Mouse (Mus musculus) spleen, postnatal 4 days (tissue): ENCODE results near the gene Gpr75.
A peak's percentile ranks its signal among the peaks of the same experiment; 100 is the strongest.

Source experiments
- DNase-seq, 2 experiments: peaks; one replicate each; pipeline ENCODE4 v3.0.0; 2022; ENCODE audit warnings: low spot score in 2 of 2

Gene Gpr75

GRCm38 (mm10) chr11:30885171-30885871 lies at the start of gene Gpr75, which contains the start of gene Asb3:
Gene Gpr75 (plus strand): TSS chr11:30885358.
Gene Asb3 (plus strand): TSS chr11:30885416.
- peak; percentile 15 to 60 for DNase-seq

- DNase-seq: no peak
Observed at GRCm38 (mm10) chr11:30838793-30839192, 46.4 kb upstream of the Gpr75 start.

GRCm38 (mm10) chr11:30844355-30844754 lies 40.8 kb upstream of the Gpr75 start:
- DNase-seq: no peak

- no peak for DNase-seq
Observed at GRCm38 (mm10) chr11:30872425-30872824, 12.7 kb upstream of the Gpr75 start.

GRCm38 (mm10) chr11:30888153-30888552 lies 3.0 kb downstream of the Gpr75 start:
- DNase-seq: no peak

- no peak for DNase-seq
Observed at GRCm38 (mm10) chr11:30896201-30896600, 11.0 kb downstream of the Gpr75 start.

GRCm38 (mm10) chr11:30899312-30899711 lies 14.2 kb downstream of the Gpr75 start:
- DNase-seq: no peak

- DNase-seq: no peak
Observed at GRCm38 (mm10) chr11:30912311-30912710, 27.2 kb downstream of the Gpr75 start.

GRCm38 (mm10) chr11:30920641-30921040 lies 35.5 kb downstream of the Gpr75 start:
- DNase-seq: no peak

GRCm38 (mm10) chr11:30923283-30923682 lies 38.1 kb downstream of the Gpr75 start:
- no peak for DNase-seq

GRCm38 (mm10) chr11:30928079-30928478 lies 42.9 kb downstream of the Gpr75 start:
- DNase-seq: no peak

- DNase-seq: no peak
Observed at GRCm38 (mm10) chr11:30928498-30928897, 43.3 kb downstream of the Gpr75 start.
